Mouse (Mus musculus): ENCODE measurements at regions not wholly inside any gene's neighbourhood (a gene's known extent, or its start where the extent isn't known, plus 50 kb on each side); places are given as distances from the start of the nearest gene placed in this dataset.

DNA sequence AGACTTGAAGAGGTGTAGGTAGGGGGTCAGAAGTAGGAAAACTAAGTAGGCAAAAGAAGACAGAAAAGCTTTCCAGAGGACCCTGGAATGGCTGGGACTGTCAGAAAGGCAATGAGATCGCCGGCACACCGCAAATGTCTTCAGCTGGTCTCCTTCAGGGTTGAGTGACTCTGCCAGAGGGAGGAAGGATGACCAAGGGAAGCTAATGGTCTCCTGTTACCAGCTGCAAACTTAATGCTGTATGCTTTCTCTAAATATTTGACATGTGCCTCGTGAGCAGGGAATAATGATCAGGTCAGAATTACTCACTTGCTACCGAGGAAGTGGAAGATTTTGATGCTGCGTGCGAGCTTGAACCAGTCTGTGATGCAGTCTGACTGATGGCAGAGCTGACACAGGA lies 125.2 kb upstream of the Syt6 start:
- TF ChIP-seq CTCF (IDR thresholded peaks at IDR 0.05; ENCODE audit: low read depth) = no peak
- no peak for TF ChIP-seq EP300 (IDR thresholded peaks at IDR 0.05; ENCODE audit: low read depth)
